Mouse (Mus musculus) forebrain, embryonic 11.5 days (tissue): ENCODE results near the gene 2310034C09Rik. TPM values are rescaled to one million over a fixed set of nuclear protein-coding genes. Genes with fewer than 3 reads are reported as not detected.
"Not testable (repeated sequence)": the region's sequence is repeated elsewhere in the genome, so short reads cannot be mapped to it uniquely, and the experiment has no call there.

ENCODE experiments used
- ATAC-seq: fragments of 200-750 bp; cut with Nextera tagmentation; replicated peaks from 2 replicates; pipeline ENCODE4 v1.8.0; 2017; ENCODE audit warnings: moderate TSS enrichment; ENCODE audit not compliant: low FRiP score
- DNase-seq: peaks from one replicate; pipeline ENCODE4 v3.0.0-alpha.2; 2017; ENCODE audit warnings: low spot score
- H3K27ac ChIP-seq: fragments of 300-500 bp; sonication (generic); 2 replicates; pipeline ENCODE4 v1.5.1; 2014; ENCODE audit warnings: low read depth, low read length
- H3K27me3 ChIP-seq: fragments of 300-500 bp; sonication (generic); 2 replicates; pipeline ENCODE4 v1.6.1; 2014; ENCODE audit warnings: mild to moderate bottlenecking, low read length, mixed read lengths; ENCODE audit not compliant: control insufficient read depth, insufficient read depth
- H3K36me3 ChIP-seq: fragments of 300-500 bp; sonication (generic); 2 replicates; pipeline ENCODE4 v1.6.1; 2014; ENCODE audit warnings: mild to moderate bottlenecking, low read length, moderate library complexity, mixed read lengths; ENCODE audit not compliant: control insufficient read depth, insufficient read depth
- H3K4me1 ChIP-seq: fragments of 300-500 bp; sonication (generic); replicated peaks from 2 replicates; pipeline ENCODE4 v1.6.1; 2014; ENCODE audit warnings: low read length, mixed read lengths; ENCODE audit not compliant: control insufficient read depth, insufficient read depth
- H3K4me2 ChIP-seq: fragments of 300-500 bp; sonication (generic); 2 replicates; pipeline ENCODE4 v1.6.1; 2014; ENCODE audit warnings: low read depth, mild to moderate bottlenecking, low read length, moderate library complexity, mixed read lengths; ENCODE audit not compliant: severe bottlenecking
- H3K4me3 ChIP-seq: fragments of 300-500 bp; sonication (generic); 2 replicates; pipeline ENCODE4 v1.5.1; 2014; ENCODE audit warnings: low read depth, low read length
- H3K9ac ChIP-seq: fragments of 300-500 bp; sonication (generic); 2 replicates; pipeline ENCODE4 v1.6.1; 2014; ENCODE audit warnings: low read length
- H3K9me3 ChIP-seq: fragments of 300-500 bp; sonication (generic); 2 replicates; pipeline ENCODE4 v1.6.1; 2016; ENCODE audit warnings: low read length, mixed read lengths; ENCODE audit not compliant: control insufficient read depth
- WGBS: fragments of 180-500 bp; shearing (Covaris S2); extraction: QIAGEN DNeasy Blood & Tissue Kit; methylation state at CpG from one replicate; pipeline ENCODE4 v1.1.7; 2014; 5-methylcytosine and 5-hydroxymethylcytosine counted together
- polyA plus RNA-seq: library from polyadenylated mRNA; unstranded; fragments of >200 nt; fragmentation: Nextera tagmentation; extraction: Ambion mirVana; gene quantifications from 2 replicates; pipeline ENCODE4 v1.2.1, GENCODE M21; 2014

Gene 2310034C09Rik
- not detected in 2 replicates for polyA plus RNA-seq

DNA sequence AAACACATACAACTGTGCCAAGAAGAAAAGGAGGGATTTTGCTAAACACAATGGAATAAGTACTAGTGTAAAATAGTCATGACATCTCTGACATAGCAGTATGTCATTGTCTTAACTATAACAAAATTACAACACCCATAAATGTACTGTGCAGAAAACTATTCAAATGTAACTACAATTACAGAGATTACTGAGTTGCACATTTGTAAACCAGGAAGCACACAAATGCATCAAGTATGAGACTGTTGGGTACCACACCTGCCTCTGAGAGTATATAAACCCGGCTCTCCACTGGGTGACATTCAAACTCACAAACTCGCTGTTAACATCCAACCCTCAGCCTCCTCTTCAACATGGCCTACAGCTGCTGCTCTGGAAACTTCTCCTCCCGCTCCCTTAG lies at the start of gene 2310034C09Rik:
Gene 2310034C09Rik (plus strand): TSS at position 301 of the 400 bp plus-strand sequence.
- H3K4me1 ChIP-seq, H3K9me3 ChIP-seq, H3K4me2 ChIP-seq, H3K9ac ChIP-seq, DNase-seq, H3K27me3 ChIP-seq, ATAC-seq, H3K27ac ChIP-seq, H3K36me3 ChIP-seq, H3K4me3 ChIP-seq: not testable (repeated sequence)
- WGBS: 92% methylated on average over 3 of the region's 3 CpGs

DNA sequence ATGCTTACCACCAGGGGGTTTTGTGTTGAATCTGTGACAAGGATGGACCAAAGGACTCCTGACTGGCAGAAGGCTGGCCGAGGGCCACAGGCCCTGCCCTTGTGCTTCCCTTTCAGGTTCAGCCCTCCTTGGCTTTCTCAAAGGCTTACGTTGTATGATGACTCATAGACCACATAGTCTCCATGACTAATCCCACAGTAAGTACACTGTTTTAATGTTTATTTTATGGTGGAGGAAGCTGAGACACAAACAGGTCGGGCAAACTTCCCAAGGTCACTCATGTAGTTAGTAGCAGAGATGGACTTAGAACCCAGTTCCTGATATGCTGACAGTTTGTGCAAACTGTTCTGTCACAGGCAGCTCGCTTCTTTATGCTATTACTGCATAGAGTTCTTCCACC lies 47.9 kb upstream of the 2310034C09Rik start:
- no peaks in the 10 kb centered on the region for H3K4me1 ChIP-seq
- no peaks in the 10 kb centered on the region for H3K36me3 ChIP-seq
- DNase-seq: no peak
- WGBS: 82% methylated on average over 4 of the region's 4 CpGs
- no peak overlapping the region for H3K9ac ChIP-seq
- H3K27me3 ChIP-seq: no peaks in the 10 kb centered on the region
- H3K4me2 ChIP-seq: no peak overlapping the region
- H3K9me3 ChIP-seq: no peaks in the 10 kb centered on the region
- no peak overlapping the region for H3K4me3 ChIP-seq
- no peak for ATAC-seq
- no peak overlapping the region for H3K27ac ChIP-seq

- Histone ChIP-seq H3K4me1 (no peaks in the 10 kb centered on the region), H3K9ac (no peak overlapping the region), H3K27ac (no peak overlapping the region), H3K4me2 (no peak overlapping the region), H3K27me3 (no peaks in the 10 kb centered on the region), H3K36me3 (no peaks in the 10 kb centered on the region), H3K9me3 (no peaks in the 10 kb centered on the region), H3K4me3 (no peak overlapping the region)
- ATAC-seq: no peak
- DNase-seq: no peak
- WGBS: 81% methylated on average over 6 of the region's 6 CpGs
These were observed 47.4 kb upstream of the 2310034C09Rik start for GRCm38 (mm10) chr16:88711245-88711644.

GRCm38 (mm10) chr16:88716549-88716948 lies 42.1 kb upstream of the 2310034C09Rik start:
- no peak for ATAC-seq
- H3K27ac ChIP-seq: no peak overlapping the region
- H3K4me2 ChIP-seq: no peak overlapping the region
- no peaks in the 10 kb centered on the region for H3K27me3 ChIP-seq
- H3K4me3 ChIP-seq: no peak overlapping the region
- H3K36me3 ChIP-seq: no peaks in the 10 kb centered on the region
- H3K9ac ChIP-seq: no peak overlapping the region
- no peaks in the 10 kb centered on the region for H3K4me1 ChIP-seq
- DNase-seq: no peak
- no peaks in the 10 kb centered on the region for H3K9me3 ChIP-seq

GRCm38 (mm10) chr16:88720031-88720430 lies 38.6 kb upstream of the 2310034C09Rik start:
- Histone ChIP-seq H3K9me3 (no peaks in the 10 kb centered on the region), H3K4me2 (no peak overlapping the region), H3K9ac (no peak overlapping the region), H3K36me3 (no peaks in the 10 kb centered on the region), H3K4me1 (no peaks in the 10 kb centered on the region), H3K27me3 (no peaks in the 10 kb centered on the region), H3K4me3 (no peak overlapping the region), H3K27ac (no peak overlapping the region)
- 13% methylated on average over 1 of the region's 1 CpGs for WGBS
- no peak for ATAC-seq
- no peak for DNase-seq

DNA sequence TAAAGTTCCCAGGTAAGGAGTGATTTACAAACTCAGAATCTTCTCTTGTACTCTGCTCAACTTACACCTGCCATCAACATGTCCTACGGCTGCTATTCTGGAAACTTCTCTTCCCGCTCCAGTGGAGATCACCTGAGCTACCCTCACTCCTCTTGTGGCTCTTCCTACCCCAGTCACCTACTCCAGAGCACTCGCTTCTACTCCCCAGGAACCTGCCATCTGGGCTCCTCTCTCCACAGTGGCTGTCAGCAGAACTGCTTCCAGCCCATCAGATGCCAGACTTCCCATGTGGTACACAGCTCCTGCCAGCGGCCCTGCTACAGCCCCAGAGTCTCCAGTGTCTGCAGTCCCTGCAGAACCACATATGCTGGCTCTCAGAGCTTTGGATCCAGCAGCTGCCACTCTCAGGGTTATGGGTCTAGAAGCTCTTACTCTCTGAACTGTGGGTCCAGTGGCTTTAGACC lies 29.8 kb upstream of the 2310034C09Rik start, which contains the start of gene Krtap13-1:
Gene Krtap13-1 (plus strand): TSS at position 51 of the 464 bp plus-strand sequence.
- WGBS: 85% methylated on average over 4 of the region's 4 CpGs
- H3K4me3 ChIP-seq: no peak within 1 kb of the TSS
- H3K4me1 ChIP-seq: no peaks in the 10 kb centered on the region
- H3K27me3 ChIP-seq: no peaks in the 10 kb centered on the region
- DNase-seq (no peak), ATAC-seq (no peak)
- no peak within 1 kb of the TSS for H3K9ac ChIP-seq
- H3K27ac ChIP-seq: no peak within 1 kb of the TSS
- H3K4me2 ChIP-seq: no peak within 1 kb of the TSS
- H3K9me3 ChIP-seq: no peaks in the 10 kb centered on the region
- H3K36me3 ChIP-seq: no peaks in the 10 kb centered on the region

GRCm38 (mm10) chr16:88735391-88735790 lies 23.3 kb upstream of the 2310034C09Rik start:
- Histone ChIP-seq H3K4me3 (no peak overlapping the region), H3K36me3 (no peaks in the 10 kb centered on the region), H3K27ac (no peak overlapping the region), H3K9me3 (no peaks in the 10 kb centered on the region), H3K27me3 (no peaks in the 10 kb centered on the region), H3K4me1 (no peaks in the 10 kb centered on the region), H3K4me2 (no peak overlapping the region), H3K9ac (no peak overlapping the region)
- DNase-seq (no peak), ATAC-seq (no peak)
- 78% methylated on average over 2 of the region's 2 CpGs for WGBS

GRCm38 (mm10) chr16:88744750-88745340 lies 13.8 kb upstream of the 2310034C09Rik start:
- no peak overlapping the region for H3K27ac ChIP-seq
- H3K9ac ChIP-seq: no peak overlapping the region
- H3K4me1 ChIP-seq: no peaks in the 10 kb centered on the region
- no peaks in the 10 kb centered on the region for H3K36me3 ChIP-seq
- no peak overlapping the region for H3K4me3 ChIP-seq
- no peaks in the 10 kb centered on the region for H3K9me3 ChIP-seq
- no peak for ATAC-seq
- H3K4me2 ChIP-seq: no peak overlapping the region
- no peak for DNase-seq
- no peaks in the 10 kb centered on the region for H3K27me3 ChIP-seq
- 92% methylated on average over 4 of the region's 4 CpGs for WGBS

GRCm38 (mm10) chr16:88747943-88748342 lies 10.7 kb upstream of the 2310034C09Rik start:
- Histone ChIP-seq H3K4me2 (no peak overlapping the region), H3K27me3 (no peaks in the 10 kb centered on the region), H3K9ac (no peak overlapping the region), H3K36me3 (no peaks in the 10 kb centered on the region), H3K27ac (no peak overlapping the region), H3K4me1 (no peaks in the 10 kb centered on the region), H3K9me3 (no peaks in the 10 kb centered on the region), H3K4me3 (no peak overlapping the region)
- WGBS: 70% methylated on average over 4 of the region's 4 CpGs
- ATAC-seq (no peak), DNase-seq (no peak)
